Mouse (Mus musculus) thymus, adult 2 months (tissue): Measurements from ENCODE around the gene Hs1bp3.

Experiments
- CTCF ChIP-seq: fragments of 200-500 bp; IDR thresholded peaks from 2 replicates; pipeline ENCODE4 v1.5.1; 2012; ENCODE audit warnings: mild to moderate bottlenecking, control low read depth, low read length, moderate library complexity, borderline replicate concordance; ENCODE audit not compliant: control insufficient read depth, poor library complexity, insufficient read depth; ENCODE audit errors: extremely low read depth
- POLR2A ChIP-seq: fragments of 200-500 bp; IDR thresholded peaks from 2 replicates; pipeline ENCODE4 v1.6.1; 2012; ENCODE audit warnings: mild to moderate bottlenecking, low read length, control low read depth, moderate library complexity; ENCODE audit not compliant: control insufficient read depth, poor library complexity, insufficient read depth; ENCODE audit errors: extremely low read depth

GRCm38 (mm10) chr12:8266311-8266710 lies 46.9 kb upstream of the Hs1bp3 start:
- TF ChIP-seq CTCF (no peak), POLR2A (no peak)
